In genomic region chr5:13347068-13347467, GRCm38 (mm10) we compare ENCODE assay signal across 24 mouse cellular contexts.
"Had no signal": no experiment of that assay in that cellular context is flagged by ENCODE, and none has a peak within 500 bp of the region (broad histone marks: within the 10 kb centered on the region; RNA-seq: fewer than 3 reads in every experiment).

No protein-coding gene starts in this region.

- H3K4me1 ChIP-seq: heart, embryonic 13.5 days; heart, embryonic 15.5 days; hindbrain, embryonic 13.5 days; hindbrain, embryonic 15.5 days; limb, embryonic 13.5 days; limb, embryonic 15.5 days; liver, embryonic 12.5 days had no signal

- H3K9me3 ChIP-seq: heart, embryonic 13.5 days; heart, embryonic 15.5 days; hindbrain, embryonic 13.5 days; hindbrain, embryonic 15.5 days; limb, embryonic 13.5 days; limb, embryonic 15.5 days; liver, embryonic 12.5 days had no signal

- H3K27me3 ChIP-seq: heart, embryonic 13.5 days; heart, embryonic 15.5 days; hindbrain, embryonic 13.5 days; hindbrain, embryonic 15.5 days; limb, embryonic 13.5 days; limb, embryonic 15.5 days; liver, embryonic 12.5 days had no signal

- H3K9ac ChIP-seq: heart, embryonic 13.5 days; heart, embryonic 15.5 days; hindbrain, embryonic 13.5 days; hindbrain, embryonic 15.5 days; limb, embryonic 13.5 days; limb, embryonic 15.5 days; liver, embryonic 12.5 days had no signal

- H3K36me3 ChIP-seq: heart, embryonic 13.5 days; heart, embryonic 15.5 days; hindbrain, embryonic 13.5 days; hindbrain, embryonic 15.5 days; limb, embryonic 13.5 days; limb, embryonic 15.5 days; liver, embryonic 12.5 days had no signal

- ATAC-seq: hindbrain, postnatal 0 days; intestine, embryonic 16.5 days; liver, embryonic 12.5 days had no signal

- DNase-seq: gastrocnemius, postnatal 14 days; gastrocnemius, postnatal 36 days; heart, adult 11 months; heart, adult 2 months; heart, postnatal 14 days; heart, postnatal 36 days; kidney, adult 11 months; kidney, adult 2 months; kidney, adult 9 months; kidney, postnatal 14 days; kidney, postnatal 36 days; layer of hippocampus, adult 9-11 months; layer of hippocampus, postnatal 36 days; left cerebral cortex, postnatal 4 days had no signal

- H3K4me2 ChIP-seq: heart, embryonic 11.5 days; heart, embryonic 13.5 days; heart, embryonic 15.5 days; hindbrain, embryonic 13.5 days; hindbrain, embryonic 15.5 days; limb, embryonic 13.5 days; limb, embryonic 15.5 days; liver, embryonic 12.5 days had no signal

- H3K27ac ChIP-seq: heart, adult 2 months; heart, embryonic 13.5 days; heart, embryonic 15.5 days; hindbrain, embryonic 13.5 days; hindbrain, embryonic 15.5 days; hindbrain, postnatal 0 days; limb, embryonic 13.5 days; limb, embryonic 15.5 days; liver, embryonic 12.5 days had no signal

- H3K4me3 ChIP-seq: heart, adult 2 months; heart, embryonic 13.5 days; heart, embryonic 15.5 days; hindbrain, embryonic 13.5 days; hindbrain, embryonic 15.5 days; limb, embryonic 13.5 days; limb, embryonic 15.5 days; liver, embryonic 12.5 days had no signal
